Mouse (Mus musculus): Measurements from ENCODE around the gene Mpig6b.

Gene Mpig6b

DNA sequence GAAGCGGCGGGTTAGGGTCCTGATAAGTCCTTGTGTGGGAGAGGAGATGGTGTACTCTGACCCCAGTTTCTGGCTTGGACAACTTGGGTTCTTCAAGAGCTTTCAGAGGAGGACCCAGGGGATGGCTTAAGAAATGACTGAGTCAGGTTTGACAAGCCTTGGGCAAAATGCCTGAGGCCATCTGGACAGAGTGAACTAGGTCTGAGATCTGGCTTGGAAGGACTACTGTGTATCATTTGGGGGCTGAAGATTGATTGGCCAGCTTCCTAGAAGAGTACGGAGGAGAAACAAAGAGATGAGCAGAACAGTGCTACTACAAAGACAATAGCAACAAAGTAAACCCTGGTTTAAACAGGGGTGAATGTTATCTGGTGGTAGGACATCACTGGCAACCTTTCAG is 2.5 kb downstream of the Mpig6b start:
- no peak for ATAC-seq (ENCODE audit: insufficient number of reproducible peaks, low FRiP score, low TSS enrichment)

GRCm38 (mm10) chr17:35061299-35061698 is 4.7 kb downstream of the Mpig6b start:
- no peak for ATAC-seq (ENCODE audit: insufficient number of reproducible peaks, low FRiP score, low TSS enrichment)

DNA sequence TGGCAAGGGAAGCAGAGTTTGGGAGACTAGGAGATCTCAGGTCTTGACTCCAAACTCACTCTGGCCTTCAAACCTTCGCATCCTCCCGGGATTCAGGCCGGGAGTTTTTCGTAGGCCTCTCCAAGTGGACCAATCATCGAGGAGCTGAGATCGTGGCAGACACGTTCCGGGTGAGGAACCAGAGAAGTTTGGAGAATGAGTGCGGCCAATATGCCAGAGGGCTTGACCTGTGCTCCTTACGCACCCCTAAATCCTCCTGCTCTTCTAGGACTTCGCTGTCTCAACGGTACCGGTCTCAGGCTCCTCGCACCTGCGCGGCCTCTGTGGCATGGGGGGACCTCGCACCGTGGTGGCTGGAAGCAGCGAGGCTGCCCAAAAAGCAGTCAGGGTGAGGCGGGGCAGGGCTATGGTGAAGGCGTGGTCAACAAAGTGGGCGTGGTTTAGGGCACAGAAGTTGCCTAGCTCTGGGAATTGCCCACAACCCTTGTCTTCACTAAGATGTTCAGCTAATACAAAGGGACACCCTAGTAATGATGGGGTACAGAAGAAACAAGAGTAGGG is 5.2 kb downstream of the Mpig6b start:
- no peak for ATAC-seq (ENCODE audit: insufficient number of reproducible peaks, low FRiP score, low TSS enrichment)

- ATAC-seq (ENCODE audit: insufficient number of reproducible peaks, low FRiP score, low TSS enrichment): no peak
These were observed 5.9 kb downstream of the Mpig6b start for GRCm38 (mm10) chr17:35060071-35060470.

GRCm38 (mm10) chr17:35058911-35059892 is 6.8 kb downstream of the Mpig6b start, which contains the start of gene Ddah2:
Ddah2 (plus strand) TSS chr17:35059035.
- peak; percentile 63; the same call in 1 of the 2 replicates for ATAC-seq (ENCODE audit: insufficient number of reproducible peaks, low FRiP score, low TSS enrichment)

GRCm38 (mm10) chr17:35058316-35058715 is 7.7 kb downstream of the Mpig6b start:
- ATAC-seq (ENCODE audit: insufficient number of reproducible peaks, low FRiP score, low TSS enrichment): no peak

- ATAC-seq (ENCODE audit: insufficient number of reproducible peaks, low FRiP score, low TSS enrichment): no peak
These were observed 8.9 kb downstream of the Mpig6b start for GRCm38 (mm10) chr17:35057090-35057489.

DNA sequence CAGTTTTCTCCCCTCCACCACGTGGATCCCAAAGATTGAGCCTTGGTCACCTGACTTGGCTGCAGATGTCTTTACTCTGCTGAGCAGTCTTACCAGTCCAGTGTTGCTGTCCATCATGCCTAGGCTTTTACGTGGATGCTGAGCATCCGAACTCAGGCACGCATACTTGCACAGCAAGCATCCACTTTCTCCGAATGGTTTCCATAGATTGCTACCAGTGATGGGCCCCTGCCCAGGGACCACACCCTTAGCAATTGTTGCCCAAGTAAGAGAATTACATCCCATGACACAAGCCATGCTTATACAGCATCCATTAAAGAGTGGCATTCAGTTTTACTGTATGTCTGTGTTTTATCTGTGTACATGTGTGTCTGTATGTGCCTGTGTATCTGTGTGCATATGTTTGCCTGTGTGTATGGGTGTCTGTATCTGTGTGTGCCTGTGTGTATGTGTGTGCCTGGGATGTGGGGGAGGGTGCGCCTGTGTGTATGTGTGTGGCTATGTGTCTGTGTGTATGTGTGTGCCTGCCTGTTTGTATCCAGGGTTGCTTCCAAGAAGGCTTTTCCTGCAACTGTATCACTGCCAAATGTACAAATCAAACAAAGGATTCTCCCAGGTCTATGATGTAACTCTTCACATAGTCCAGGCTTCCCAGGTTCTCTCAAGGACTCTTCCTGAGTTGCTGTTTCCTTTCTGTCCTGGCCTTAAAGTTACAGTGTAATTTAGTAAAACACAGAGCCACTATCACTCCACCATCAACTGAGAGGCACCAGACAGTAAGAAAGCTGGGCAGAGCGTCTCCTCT is 10.1 kb downstream of the Mpig6b start:
- no peak for ATAC-seq (ENCODE audit: insufficient number of reproducible peaks, low FRiP score, low TSS enrichment)

- ATAC-seq (ENCODE audit: insufficient number of reproducible peaks, low FRiP score, low TSS enrichment): no peak
These were observed 13.6 kb downstream of the Mpig6b start for GRCm38 (mm10) chr17:35052271-35052798.

- 0 out of 2 replicates have a peak, but pooled peaks have one; percentile 33 for ATAC-seq (ENCODE audit: insufficient number of reproducible peaks, low FRiP score, low TSS enrichment)
These were observed 14.6 kb downstream of the Mpig6b start for GRCm38 (mm10) chr17:35051156-35052086.

DNA sequence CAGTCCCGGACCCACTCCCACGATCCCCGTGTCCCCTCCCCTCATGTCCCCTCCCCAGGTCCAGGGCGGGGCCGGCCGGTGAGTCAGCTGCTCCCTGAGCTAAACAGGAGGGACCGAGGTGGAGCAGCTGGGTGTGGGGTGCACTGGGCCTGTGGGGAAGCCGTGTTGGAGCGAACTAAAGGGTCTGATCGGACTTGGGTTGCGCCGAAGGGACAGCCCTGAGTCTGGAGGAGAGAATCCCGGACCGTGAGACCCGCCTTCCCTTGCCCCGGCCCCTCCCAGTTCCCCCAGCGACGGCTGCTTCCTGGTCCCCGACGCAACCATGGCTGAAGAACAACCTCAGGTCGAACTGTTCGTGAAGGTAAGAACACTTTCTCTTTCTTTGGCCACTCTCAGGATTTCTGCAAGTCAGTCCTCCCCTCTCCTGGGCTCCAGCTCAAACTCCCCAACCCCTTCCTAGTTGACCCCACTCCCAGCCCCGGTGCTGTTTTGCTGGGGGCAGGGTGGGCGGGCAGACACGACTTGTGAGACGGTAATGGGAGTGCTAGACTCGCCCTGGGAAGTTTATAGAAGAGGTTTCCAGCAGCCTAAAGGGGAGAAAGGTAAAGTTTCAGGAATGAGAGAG is 15.7 kb downstream of the Mpig6b start:
- no peak for ATAC-seq (ENCODE audit: insufficient number of reproducible peaks, low FRiP score, low TSS enrichment)

DNA sequence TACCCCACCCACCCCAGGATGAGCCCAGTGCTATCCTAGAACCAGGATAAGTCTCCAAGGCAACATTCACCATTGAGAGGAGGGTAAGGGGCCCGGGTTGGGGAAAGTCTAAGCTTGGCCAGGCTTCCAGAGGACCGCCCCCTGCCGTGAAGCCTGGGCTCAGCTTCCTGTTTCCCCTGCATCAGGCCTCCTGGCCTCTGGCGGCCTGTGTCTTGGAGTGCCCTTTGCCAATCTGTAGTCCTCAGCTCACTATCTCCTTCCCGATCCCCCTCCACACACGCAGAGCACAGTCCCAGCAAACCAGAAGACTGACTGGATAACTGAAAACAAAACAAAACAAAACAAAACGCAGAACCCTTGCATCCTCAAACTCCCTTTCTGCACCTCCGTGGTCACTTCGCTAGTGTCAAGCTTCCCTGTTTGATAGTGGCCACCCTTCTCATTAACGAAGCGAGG is 16.4 kb downstream of the Mpig6b start, which contains the start of gene Clic1:
Gene Clic1, plus strand, starts transcription at position 406 of the 456 bp plus-strand sequence.
- ATAC-seq (ENCODE audit: insufficient number of reproducible peaks, low FRiP score, low TSS enrichment): no peak

GRCm38 (mm10) chr17:35048932-35049440 is 17.0 kb downstream of the Mpig6b start:
- ATAC-seq (ENCODE audit: insufficient number of reproducible peaks, low FRiP score, low TSS enrichment): no peak

GRCm38 (mm10) chr17:35048149-35048931 is 17.6 kb downstream of the Mpig6b start:
- ATAC-seq (ENCODE audit: insufficient number of reproducible peaks, low FRiP score, low TSS enrichment): no peak

DNA sequence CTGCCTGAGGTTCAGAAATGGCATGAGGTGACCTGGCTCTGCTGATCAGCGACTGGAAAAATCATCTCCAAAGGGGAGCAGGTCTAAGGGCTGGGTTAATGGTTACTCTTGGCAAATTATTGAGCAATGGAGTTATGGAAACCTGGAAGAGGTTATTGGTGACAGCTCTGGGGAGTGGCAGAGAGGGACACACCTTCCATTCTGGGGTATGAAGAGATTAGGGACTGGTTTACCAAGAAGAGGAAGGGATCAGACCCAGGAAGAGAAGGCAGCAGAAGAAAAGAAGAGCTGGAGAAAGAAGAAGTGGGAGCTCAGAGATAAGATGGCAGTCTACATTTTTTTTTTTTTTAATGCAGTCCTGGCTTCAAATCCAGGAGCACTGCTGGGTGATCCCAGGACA is 18.3 kb downstream of the Mpig6b start:
- ATAC-seq (ENCODE audit: insufficient number of reproducible peaks, low FRiP score, low TSS enrichment): no peak

DNA sequence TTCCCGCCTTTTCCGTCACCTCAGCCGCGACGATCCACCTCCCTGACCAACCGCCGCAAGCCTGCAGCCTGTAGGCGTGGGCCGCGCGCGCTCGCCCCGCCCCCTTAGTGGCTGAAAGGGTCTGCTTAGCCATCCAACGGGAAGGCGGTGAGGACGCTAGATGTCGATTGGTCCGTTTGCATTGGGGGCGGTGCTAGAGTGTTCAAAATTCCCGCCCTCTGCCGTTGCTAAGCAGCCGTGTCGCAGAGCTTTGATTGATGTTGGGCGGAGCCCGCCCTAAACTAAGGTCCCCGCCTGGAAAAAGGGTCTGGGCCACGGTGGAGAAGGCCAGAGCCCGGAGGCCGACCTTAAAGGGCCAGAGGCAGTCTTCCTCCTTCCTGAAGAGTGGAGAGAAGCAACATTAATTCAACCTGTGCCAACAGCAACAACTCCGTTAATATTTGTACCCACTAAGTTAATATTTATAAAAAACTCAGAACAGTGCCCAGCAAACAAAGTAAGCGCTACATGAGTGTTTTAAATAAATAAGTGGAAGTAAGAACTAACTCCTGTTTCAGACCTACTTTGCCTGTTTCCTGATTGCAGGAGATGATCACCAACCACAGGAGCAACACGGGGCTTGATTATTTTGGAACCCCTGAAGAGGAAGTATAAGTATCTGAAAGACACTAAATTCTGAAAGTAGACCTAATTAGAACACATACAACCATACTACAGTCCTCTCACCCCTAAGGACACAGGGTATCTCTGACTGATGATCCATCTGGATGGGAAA is 19.1 kb downstream of the Mpig6b start, which contains the start of gene Msh5:
Gene Msh5, minus strand, starts transcription at position 65 of the 775 bp plus-strand sequence.
- peak; percentile 95 for ATAC-seq (ENCODE audit: insufficient number of reproducible peaks, low FRiP score, low TSS enrichment)
